Mouse (Mus musculus) bone marrow macrophage, adult 2 months (primary cell): ENCODE measurements around the gene Mfsd4b4. TPM values are rescaled to one million over a fixed set of nuclear protein-coding genes. Genes with fewer than 3 reads are reported as not detected.

ENCODE experiments used
- H3K27ac ChIP-seq: 2 replicates; pipeline ENCODE4 v1.5.1; 2012; ENCODE audit warnings: low read depth, low read length; ENCODE audit not compliant: insufficient read depth
- H3K4me1 ChIP-seq: 2 replicates; pipeline ENCODE4 v1.6.1; 2012; ENCODE audit warnings: low read length; ENCODE audit not compliant: control insufficient read depth, insufficient read depth
- H3K4me3 ChIP-seq: 2 replicates; pipeline ENCODE4 v1.5.1; 2012; ENCODE audit warnings: mild to moderate bottlenecking, low read length, moderate library complexity; ENCODE audit not compliant: insufficient read depth
- CTCF ChIP-seq: IDR thresholded peaks from 2 replicates; pipeline ENCODE4 v1.5.1; 2012; ENCODE audit warnings: low read depth, mild to moderate bottlenecking, low read length, moderate library complexity
- POLR2A ChIP-seq: IDR thresholded peaks from 2 replicates; pipeline ENCODE4 v1.6.1; 2012; ENCODE audit warnings: mild to moderate bottlenecking, low read depth, low read length, borderline replicate concordance
- polyA plus RNA-seq: library from polyadenylated mRNA; stranded (reverse); fragments of >200 nt; gene quantifications from 2 replicates; pipeline ENCODE4 v1.2.4, GENCODE M21; 2012; ENCODE audit not compliant: missing spikeins, insufficient read depth, insufficient read length

The Mfsd4b4 gene
- polyA plus RNA-seq, 1 experiment = 6.8 TPM

- H3K27ac ChIP-seq = no peak overlapping the region
- no peak for TF ChIP-seq CTCF
- H3K4me3 ChIP-seq = no peak overlapping the region
- H3K4me1 ChIP-seq = peaks cover 12% of the 10 kb centered on the region
Observed at GRCm38 (mm10) chr10:39893702-39894697, 5.0 kb downstream of the Mfsd4b4 start.

GRCm38 (mm10) chr10:39888621-39889020 lies 10.4 kb downstream of the Mfsd4b4 start:
- H3K4me3 ChIP-seq = no peak overlapping the region
- no peak for TF ChIP-seq CTCF
- TF ChIP-seq POLR2A = no peak
- H3K27ac ChIP-seq = no peak overlapping the region
- peaks cover 5% of the 10 kb centered on the region for H3K4me1 ChIP-seq

GRCm38 (mm10) chr10:39865509-39865908 lies 33.5 kb downstream of the Mfsd4b4 start:
- no peak overlapping the region for H3K27ac ChIP-seq
- no peak overlapping the region for H3K4me3 ChIP-seq
- H3K4me1 ChIP-seq = no peaks in the 10 kb centered on the region
- TF ChIP-seq CTCF = no peak
- TF ChIP-seq POLR2A = no peak

GRCm38 (mm10) chr10:39842621-39843020 lies 56.4 kb downstream of the Mfsd4b4 start:
- Histone ChIP-seq H3K4me1 (no peaks in the 10 kb centered on the region), H3K4me3 (no peak overlapping the region), H3K27ac (no peak overlapping the region)
- no peak for TF ChIP-seq CTCF
- no peak for TF ChIP-seq POLR2A

Other genes with a start within 250 kb of the Mfsd4b4 start
- 9.9 and 11.7 TPM in 2 replicates for gene Rev3l, start 167.1 kb downstream of the Mfsd4b4 start, polyA plus RNA-seq
- gene Mfsd4b2, start 27.7 kb upstream of the Mfsd4b4 start, polyA plus RNA-seq = not detected in 2 replicates
- 1.4 TPM in 2 replicates for gene Mfsd4b3, start 60.9 kb upstream of the Mfsd4b4 start, polyA plus RNA-seq
- not detected in 2 replicates for gene Mfsd4b5, start 87.4 kb upstream of the Mfsd4b4 start, polyA plus RNA-seq
- not detected in 2 replicates for gene Mfsd4b1, start 126.0 kb upstream of the Mfsd4b4 start, polyA plus RNA-seq
- 59.0 and 61.3 TPM in 2 replicates for gene Slc16a10, start 243.0 kb upstream of the Mfsd4b4 start, polyA plus RNA-seq